Mouse (Mus musculus) liver, embryonic 13.5 days (tissue): ENCODE data around the gene Tmem87b. TPM values are rescaled to one million over a fixed set of nuclear protein-coding genes. Genes with fewer than 3 reads are reported as not detected.

Experiments used
- ATAC-seq: fragments of 200-750 bp; cut with Nextera tagmentation; 2 replicates; pipeline ENCODE4 v1.8.0; 2017; ENCODE audit warnings: low read depth, mild to moderate bottlenecking, moderate number of reproducible peaks, moderate library complexity
- DNase-seq: peaks from one replicate; pipeline ENCODE4 v3.0.0; 2022
- H3K27ac ChIP-seq: fragments of 300-500 bp; sonication (generic); 2 replicates; pipeline ENCODE4 v1.5.1; 2015; ENCODE audit warnings: moderate library complexity, mild to moderate bottlenecking, inconsistent platforms
- H3K27me3 ChIP-seq: fragments of 300-500 bp; sonication (generic); 2 replicates; pipeline ENCODE4 v1.6.1; 2015; ENCODE audit warnings: mild to moderate bottlenecking, inconsistent platforms
- H3K36me3 ChIP-seq: fragments of 300-500 bp; sonication (generic); 2 replicates; pipeline ENCODE4 v1.6.1; 2015; ENCODE audit warnings: mild to moderate bottlenecking, inconsistent platforms
- H3K4me1 ChIP-seq: fragments of 300-500 bp; sonication (generic); replicated peaks from 2 replicates; pipeline ENCODE4 v1.6.1; 2015; ENCODE audit warnings: inconsistent platforms
- H3K4me2 ChIP-seq: fragments of 300-500 bp; sonication (generic); 2 replicates; pipeline ENCODE4 v1.6.1; 2015; ENCODE audit warnings: inconsistent platforms, mild to moderate bottlenecking, moderate library complexity
- H3K4me3 ChIP-seq: fragments of 300-500 bp; sonication (generic); replicated peaks from 2 replicates; pipeline ENCODE4 v1.5.1; 2015; ENCODE audit warnings: mild to moderate bottlenecking, inconsistent platforms
- H3K9ac ChIP-seq: fragments of 300-500 bp; sonication (generic); 2 replicates; pipeline ENCODE4 v1.6.1; 2015; ENCODE audit warnings: mild to moderate bottlenecking, inconsistent platforms
- H3K9me3 ChIP-seq: fragments of 300-500 bp; sonication (generic); replicated peaks from 2 replicates; pipeline ENCODE4 v1.6.1; 2016; ENCODE audit warnings: inconsistent platforms
- WGBS: fragments of 180-500 bp; shearing (Covaris S2); methylation state at CpG from one replicate; pipeline ENCODE4 v1.1.7; 2015; ENCODE audit not compliant: insufficient replicate concordance; 5-methylcytosine and 5-hydroxymethylcytosine counted together
- polyA plus RNA-seq: library from polyadenylated mRNA; unstranded; fragments of >200 nt; fragmentation: Nextera tagmentation; extraction: Ambion mirVana; gene quantifications from 2 replicates; pipeline ENCODE4 v1.2.1, GENCODE M21; 2015

The Tmem87b gene
- polyA plus RNA-seq, 1 experiment from 2014 or later: 8.4 TPM

- no peak overlapping the region for H3K4me3 ChIP-seq
- DNase-seq: no peak
- H3K27me3 ChIP-seq: no peaks in the 10 kb centered on the region
- no peak overlapping the region for H3K4me2 ChIP-seq
- H3K9ac ChIP-seq: no peak overlapping the region
- ATAC-seq: no peak
- no peaks in the 10 kb centered on the region for H3K9me3 ChIP-seq
- no peak overlapping the region for H3K27ac ChIP-seq
- peaks cover 29% of the 10 kb centered on the region for H3K4me1 ChIP-seq
- WGBS: 70% methylated on average over 2 of the region's 2 CpGs
- no peaks in the 10 kb centered on the region for H3K36me3 ChIP-seq
Observed at GRCm38 (mm10) chr2:128820631-128821030, 2.7 kb downstream of the Tmem87b start.

GRCm38 (mm10) chr2:128823893-128824292 lies 6.0 kb downstream of the Tmem87b start:
- H3K4me1 ChIP-seq: peaks cover 15% of the 10 kb centered on the region
- no peak overlapping the region for H3K4me2 ChIP-seq
- peaks cover 6% of the 10 kb centered on the region; the same call in 1 of the 2 replicates for H3K36me3 ChIP-seq
- ATAC-seq: no peak
- 76% methylated on average over 5 of the region's 5 CpGs for WGBS
- no peak for DNase-seq
- H3K9me3 ChIP-seq: no peaks in the 10 kb centered on the region
- no peak overlapping the region for H3K4me3 ChIP-seq
- H3K27ac ChIP-seq: no peak overlapping the region
- no peak overlapping the region for H3K9ac ChIP-seq
- H3K27me3 ChIP-seq: no peaks in the 10 kb centered on the region

GRCm38 (mm10) chr2:128827787-128828186 lies 9.9 kb downstream of the Tmem87b start:
- no peak overlapping the region for H3K9ac ChIP-seq
- no peaks in the 10 kb centered on the region for H3K4me1 ChIP-seq
- 92% methylated on average over 1 of the region's 1 CpGs for WGBS
- H3K27me3 ChIP-seq: no peaks in the 10 kb centered on the region
- peaks cover 19% of the 10 kb centered on the region for H3K36me3 ChIP-seq
- no peak overlapping the region for H3K4me2 ChIP-seq
- DNase-seq (no peak), ATAC-seq (no peak)
- H3K27ac ChIP-seq: no peak overlapping the region
- no peaks in the 10 kb centered on the region for H3K9me3 ChIP-seq
- H3K4me3 ChIP-seq: no peak overlapping the region

GRCm38 (mm10) chr2:128832611-128833010 lies 14.7 kb downstream of the Tmem87b start:
- no peak for DNase-seq
- Histone ChIP-seq H3K4me3 (no peak overlapping the region), H3K27ac (no peak overlapping the region), H3K9me3 (no peaks in the 10 kb centered on the region), H3K36me3 (peaks cover 53% of the 10 kb centered on the region), H3K27me3 (no peaks in the 10 kb centered on the region), H3K4me1 (no peaks in the 10 kb centered on the region), H3K4me2 (no peak overlapping the region), H3K9ac (no peak overlapping the region)
- WGBS: 77% methylated on average over 3 of the region's 3 CpGs
- no peak for ATAC-seq

GRCm38 (mm10) chr2:128833035-128833434 lies 15.1 kb downstream of the Tmem87b start:
- 83% methylated on average over 2 of the region's 2 CpGs for WGBS
- no peak overlapping the region for H3K4me2 ChIP-seq

GRCm38 (mm10) chr2:128833435-128833834 lies 15.5 kb downstream of the Tmem87b start:
- H3K27ac ChIP-seq: no peak overlapping the region
- no peak overlapping the region for H3K4me3 ChIP-seq
- ATAC-seq: no peak
- no peaks in the 10 kb centered on the region for H3K4me1 ChIP-seq
- DNase-seq: no peak
- 85% methylated on average over 2 of the region's 2 CpGs for WGBS
- peaks cover 56% of the 10 kb centered on the region for H3K36me3 ChIP-seq
- H3K9ac ChIP-seq: no peak overlapping the region
- no peaks in the 10 kb centered on the region for H3K27me3 ChIP-seq
- H3K9me3 ChIP-seq: no peaks in the 10 kb centered on the region
- H3K4me2 ChIP-seq: no peak overlapping the region

More at GRCm38 (mm10) chr2:128833035-128833434, 15.1 kb downstream of the Tmem87b start:
- Histone ChIP-seq H3K27ac (no peak overlapping the region), H3K36me3 (peaks cover 56% of the 10 kb centered on the region), H3K27me3 (no peaks in the 10 kb centered on the region), H3K9ac (no peak overlapping the region), H3K4me1 (no peaks in the 10 kb centered on the region), H3K9me3 (no peaks in the 10 kb centered on the region), H3K4me3 (no peak overlapping the region)
- ATAC-seq (no peak), DNase-seq (no peak)

GRCm38 (mm10) chr2:128837531-128837930 lies 19.6 kb downstream of the Tmem87b start:
- Histone ChIP-seq H3K27ac (no peak overlapping the region), H3K9me3 (no peaks in the 10 kb centered on the region), H3K4me2 (no peak overlapping the region), H3K4me1 (no peaks in the 10 kb centered on the region), H3K36me3 (peaks cover 48% of the 10 kb centered on the region), H3K9ac (no peak overlapping the region), H3K4me3 (no peak overlapping the region), H3K27me3 (no peaks in the 10 kb centered on the region)
- no peak for DNase-seq
- 82% methylated on average over 8 of the region's 8 CpGs for WGBS
- ATAC-seq: no peak

- peaks cover 50% of the 10 kb centered on the region for H3K36me3 ChIP-seq
- H3K4me2 ChIP-seq: no peak overlapping the region
- no peaks in the 10 kb centered on the region for H3K9me3 ChIP-seq
- no peak for ATAC-seq
- H3K27ac ChIP-seq: no peak overlapping the region
- DNase-seq: no peak
- H3K9ac ChIP-seq: no peak overlapping the region
- H3K4me3 ChIP-seq: no peak overlapping the region
- H3K4me1 ChIP-seq: no peaks in the 10 kb centered on the region
- H3K27me3 ChIP-seq: no peaks in the 10 kb centered on the region
- 93% methylated on average over 3 of the region's 3 CpGs for WGBS
Observed at GRCm38 (mm10) chr2:128838611-128839010, 20.7 kb downstream of the Tmem87b start.

- Histone ChIP-seq H3K9me3 (no peaks in the 10 kb centered on the region), H3K9ac (no peak overlapping the region), H3K4me1 (no peaks in the 10 kb centered on the region), H3K27ac (no peak overlapping the region), H3K4me2 (no peak overlapping the region), H3K4me3 (no peak overlapping the region), H3K27me3 (no peaks in the 10 kb centered on the region), H3K36me3 (peaks cover 48% of the 10 kb centered on the region)
- 40% methylated on average over 2 of the region's 2 CpGs for WGBS
- ATAC-seq: 0 out of 2 replicates have a peak, but pooled peaks have one; percentile 45
- no peak for DNase-seq
Observed at GRCm38 (mm10) chr2:128839501-128839900, 21.6 kb downstream of the Tmem87b start.

GRCm38 (mm10) chr2:128842437-128842836 lies 24.5 kb downstream of the Tmem87b start:
- DNase-seq: no peak

GRCm38 (mm10) chr2:128850036-128850435 lies 32.1 kb downstream of the Tmem87b start:
- H3K36me3 ChIP-seq: peaks cover 33% of the 10 kb centered on the region
- H3K27ac ChIP-seq: no peak overlapping the region
- no peak overlapping the region for H3K4me2 ChIP-seq
- WGBS: 79% methylated on average over 2 of the region's 2 CpGs
- H3K4me3 ChIP-seq: no peak overlapping the region
- ATAC-seq (no peak), DNase-seq (no peak)
- no peaks in the 10 kb centered on the region for H3K9me3 ChIP-seq
- no peaks in the 10 kb centered on the region for H3K4me1 ChIP-seq
- no peak overlapping the region for H3K9ac ChIP-seq
- H3K27me3 ChIP-seq: no peaks in the 10 kb centered on the region

More at GRCm38 (mm10) chr2:128842437-128842836, 24.5 kb downstream of the Tmem87b start:
- H3K27me3 ChIP-seq: no peaks in the 10 kb centered on the region
- no peak overlapping the region for H3K4me2 ChIP-seq
- no peak overlapping the region for H3K9ac ChIP-seq
- no peak for ATAC-seq
- peaks cover 36% of the 10 kb centered on the region for H3K36me3 ChIP-seq
- no peak overlapping the region for H3K4me3 ChIP-seq
- H3K9me3 ChIP-seq: no peaks in the 10 kb centered on the region
- H3K4me1 ChIP-seq: no peaks in the 10 kb centered on the region
- 48% methylated on average over 8 of the region's 8 CpGs for WGBS
- no peak overlapping the region for H3K27ac ChIP-seq

GRCm38 (mm10) chr2:128856673-128857072 lies 38.8 kb downstream of the Tmem87b start:
- ATAC-seq (no peak), DNase-seq (no peak)
- 75% methylated on average over 1 of the region's 1 CpGs for WGBS
- H3K27ac ChIP-seq: no peak overlapping the region
- no peak overlapping the region for H3K4me3 ChIP-seq
- peaks cover 4% of the 10 kb centered on the region; the same call in 1 of the 2 replicates for H3K36me3 ChIP-seq
- no peak overlapping the region for H3K9ac ChIP-seq
- H3K4me2 ChIP-seq: no peak overlapping the region
- no peaks in the 10 kb centered on the region for H3K27me3 ChIP-seq
- H3K9me3 ChIP-seq: no peaks in the 10 kb centered on the region
- H3K4me1 ChIP-seq: no peaks in the 10 kb centered on the region
